Mouse (Mus musculus) stomach, postnatal 0 days (tissue): ENCODE measurements around the gene Trim26. TPM values are rescaled to one million over a fixed set of nuclear protein-coding genes. Genes with fewer than 3 reads are reported as not detected.
"Not testable (repeated sequence)": the region's sequence is repeated elsewhere in the genome, so short reads cannot be mapped to it uniquely, and the experiment has no call there.

Experiments
- ATAC-seq: fragments of 200-750 bp; cut with Nextera tagmentation; 2 replicates; pipeline ENCODE4 v1.8.0; 2017; ENCODE audit not compliant: low FRiP score, low TSS enrichment
- DNase-seq: peaks from one replicate; pipeline ENCODE4 v3.0.0-alpha.2; 2016; ENCODE audit warnings: low spot score
- H3K27ac ChIP-seq: fragments of 300-500 bp; sonication (generic); replicated peaks from 2 replicates; pipeline ENCODE4 v1.5.1; 2014; ENCODE audit warnings: mild to moderate bottlenecking, control low read depth
- H3K27me3 ChIP-seq: fragments of 300-500 bp; sonication (generic); 2 replicates; pipeline ENCODE4 v1.6.1; 2014; ENCODE audit warnings: low read length; ENCODE audit not compliant: control insufficient read depth, insufficient read depth
- H3K36me3 ChIP-seq: fragments of 300-500 bp; sonication (generic); 2 replicates; pipeline ENCODE4 v1.6.1; 2014; ENCODE audit warnings: low read length, mixed read lengths; ENCODE audit not compliant: control insufficient read depth, insufficient read depth
- H3K4me1 ChIP-seq: fragments of 300-500 bp; sonication (generic); replicated peaks from 2 replicates; pipeline ENCODE4 v1.6.1; 2014; ENCODE audit warnings: antibody characterized with exemption; ENCODE audit not compliant: control insufficient read depth, insufficient read depth
- H3K4me2 ChIP-seq: fragments of 300-500 bp; sonication (generic); replicated peaks from 2 replicates; pipeline ENCODE4 v1.6.1; 2014; ENCODE audit warnings: low read depth, mild to moderate bottlenecking, control low read depth, moderate library complexity
- H3K4me3 ChIP-seq: fragments of 300-500 bp; sonication (generic); 2 replicates; pipeline ENCODE4 v1.5.1; 2014; ENCODE audit warnings: low read depth, low read length, control low read depth
- H3K9ac ChIP-seq: fragments of 300-500 bp; sonication (generic); 2 replicates; pipeline ENCODE4 v1.6.1; 2014; ENCODE audit warnings: mild to moderate bottlenecking, low read length, control low read depth, mixed read lengths
- H3K9me3 ChIP-seq: fragments of 300-500 bp; sonication (generic); 2 replicates; pipeline ENCODE4 v1.6.1; 2016; ENCODE audit warnings: low read length; ENCODE audit not compliant: control insufficient read depth
- CTCF ChIP-seq: IDR thresholded peaks from 2 replicates; pipeline ENCODE4 v1.5.1; 2016; ENCODE audit warnings: antibody characterized with exemption, low read depth, mild to moderate bottlenecking, moderate library complexity
- EP300 ChIP-seq: optimal IDR thresholded peaks from 2 replicates; pipeline ENCODE3; 2016; ENCODE audit warnings: antibody characterized with exemption
- WGBS: fragments of 180-500 bp; shearing (Covaris S2); extraction: QIAGEN DNeasy Blood & Tissue Kit; methylation state at CpG from one replicate; pipeline ENCODE4 v1.1.7; 2014; 5-methylcytosine and 5-hydroxymethylcytosine counted together
- polyA plus RNA-seq: library from polyadenylated mRNA; unstranded; fragments of >200 nt; fragmentation: Nextera tagmentation; extraction: Ambion mirVana; gene quantifications from 2 replicates; pipeline ENCODE4 v1.2.1, GENCODE M21; 2015

The Trim26 gene
- polyA plus RNA-seq, 1 experiment from 2014 or later: 22.9 TPM

DNA sequence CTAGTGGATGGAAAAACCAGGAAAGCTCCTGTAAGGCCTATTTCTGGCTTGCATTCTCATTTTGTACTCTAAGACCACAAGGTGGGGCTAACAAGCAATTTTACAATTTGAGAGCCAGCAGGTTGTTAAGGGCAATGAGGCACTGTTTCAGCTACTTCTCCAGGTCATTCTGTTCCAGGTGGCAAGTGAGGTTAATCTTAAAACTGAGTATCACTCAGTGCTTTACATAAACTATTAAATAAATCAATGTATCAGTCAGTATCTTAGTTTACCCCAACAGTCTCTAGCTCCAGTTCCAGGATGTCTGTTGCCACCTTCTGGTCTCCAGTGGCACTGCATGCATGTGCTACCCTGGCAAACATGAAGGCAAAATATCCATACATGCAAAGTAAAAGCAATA lies 12.9 kb upstream of the Trim26 start:
- TF ChIP-seq CTCF (peak; percentile 83), EP300 (no peak)
- Histone ChIP-seq H3K9me3 (no peaks in the 10 kb centered on the region), H3K4me1 (no peaks in the 10 kb centered on the region), H3K4me2 (no peak overlapping the region), H3K36me3 (no peaks in the 10 kb centered on the region), H3K4me3 (no peak overlapping the region), H3K9ac (no peak overlapping the region), H3K27me3 (no peaks in the 10 kb centered on the region), H3K27ac (no peak overlapping the region)
- peak; percentile 72 for DNase-seq
- peak; percentile 17; the same call in 1 of the 2 replicates for ATAC-seq

DNA sequence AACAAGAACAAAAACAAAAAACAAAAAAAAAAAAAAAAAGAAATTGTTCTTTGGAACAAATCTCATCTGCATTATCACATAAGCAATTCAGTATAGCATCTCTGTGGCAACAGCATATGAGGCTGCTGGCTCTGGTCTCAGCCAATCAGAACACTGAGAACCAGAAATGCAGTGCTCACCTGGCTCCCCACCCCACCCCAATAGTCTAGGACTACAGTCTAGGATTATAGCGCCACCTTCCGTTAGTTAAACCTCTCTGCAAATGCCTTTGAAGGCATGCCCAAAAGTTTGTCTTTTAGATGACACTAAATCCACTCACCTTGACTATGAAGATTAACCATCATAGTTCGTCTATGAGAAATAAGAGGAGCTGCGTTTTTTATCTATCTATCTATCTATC lies 11.4 kb upstream of the Trim26 start:
- ATAC-seq (peak; percentile 60; the same call in 1 of the 2 replicates), DNase-seq (no peak)
- Histone ChIP-seq H3K27me3 (no peaks in the 10 kb centered on the region), H3K4me1 (no peaks in the 10 kb centered on the region), H3K9ac (no peak overlapping the region), H3K4me3 (no peak overlapping the region), H3K4me2 (no peak overlapping the region), H3K27ac (no peak overlapping the region), H3K36me3 (no peaks in the 10 kb centered on the region), H3K9me3 (no peaks in the 10 kb centered on the region)
- no peak for TF ChIP-seq EP300
- TF ChIP-seq CTCF: peak; percentile 56
- 25% methylated on average over 4 of the region's 4 CpGs for WGBS

DNA sequence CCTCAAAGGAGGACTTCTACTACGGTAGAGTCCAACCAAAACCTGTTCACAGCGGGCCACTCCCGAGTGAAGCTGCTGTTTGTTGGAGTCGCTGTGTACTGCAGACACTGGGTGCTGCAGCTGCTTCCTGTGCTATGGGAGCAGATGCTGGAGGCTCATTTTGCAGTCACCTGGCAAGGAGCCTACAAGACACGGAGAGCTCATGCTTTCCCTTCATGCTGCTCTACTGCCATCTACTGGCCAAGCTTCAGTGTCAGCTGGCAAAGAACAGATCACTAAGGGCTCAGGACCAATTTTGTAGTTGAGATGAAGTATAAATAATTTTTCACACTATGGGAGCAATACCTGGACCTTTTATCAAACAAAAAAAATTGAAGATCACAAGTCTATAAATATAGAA lies 10.9 kb upstream of the Trim26 start:
- not testable (repeated sequence) for H3K36me3 ChIP-seq, H3K9ac ChIP-seq, H3K27me3 ChIP-seq, H3K4me1 ChIP-seq, H3K9me3 ChIP-seq, H3K27ac ChIP-seq, H3K4me2 ChIP-seq, H3K4me3 ChIP-seq
- peak; percentile 82 for DNase-seq
- peak; percentile 85 for ATAC-seq
- peak; percentile 85 for TF ChIP-seq CTCF
- WGBS: 7% methylated on average over 5 of the region's 5 CpGs

- 81% methylated on average over 2 of the region's 2 CpGs for WGBS
- Histone ChIP-seq H3K4me3 (no peak overlapping the region), H3K36me3 (no peaks in the 10 kb centered on the region), H3K9ac (no peak overlapping the region), H3K27me3 (no peaks in the 10 kb centered on the region), H3K27ac (no peak overlapping the region), H3K4me2 (no peak overlapping the region), H3K4me1 (no peaks in the 10 kb centered on the region), H3K9me3 (no peaks in the 10 kb centered on the region)
- ATAC-seq: no peak
- no peak for TF ChIP-seq EP300
- TF ChIP-seq CTCF: no peak
- no peak for DNase-seq
These were observed 8.4 kb upstream of the Trim26 start for GRCm38 (mm10) chr17:36828488-36828887.

DNA sequence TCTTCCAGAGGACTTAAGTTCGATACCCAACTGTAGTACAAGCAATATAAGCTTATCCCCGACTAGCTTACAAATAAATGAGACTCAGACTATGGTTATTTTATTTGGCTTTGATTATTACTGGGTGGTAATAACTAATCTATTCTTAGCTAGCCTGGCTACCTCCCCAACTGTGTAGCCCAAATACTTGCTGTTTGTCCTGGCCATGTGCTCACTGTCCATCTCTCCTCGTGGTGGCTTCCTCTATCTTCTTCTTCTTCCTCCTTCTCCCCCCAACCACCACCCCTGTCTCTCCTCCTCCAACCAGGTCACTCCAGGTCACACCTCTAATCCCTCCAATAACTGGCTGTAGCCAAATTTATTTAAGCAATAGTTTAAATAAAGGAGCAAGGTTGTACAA lies 6.5 kb upstream of the Trim26 start:
- ATAC-seq (no peak), DNase-seq (no peak)
- Histone ChIP-seq H3K9me3 (no peaks in the 10 kb centered on the region), H3K27ac (no peak overlapping the region), H3K4me1 (no peaks in the 10 kb centered on the region), H3K27me3 (no peaks in the 10 kb centered on the region), H3K4me2 (no peak overlapping the region), H3K9ac (no peak overlapping the region), H3K36me3 (no peaks in the 10 kb centered on the region), H3K4me3 (no peak overlapping the region)
- no peak for TF ChIP-seq CTCF
- no peak for TF ChIP-seq EP300
- WGBS: 73% methylated on average over 3 of the region's 3 CpGs

GRCm38 (mm10) chr17:36832694-36833093 lies 4.2 kb upstream of the Trim26 start:
- TF ChIP-seq CTCF (no peak), EP300 (no peak)
- no peaks in the 10 kb centered on the region for H3K27me3 ChIP-seq
- no peak overlapping the region for H3K4me2 ChIP-seq
- H3K4me3 ChIP-seq: no peak overlapping the region
- no peak overlapping the region for H3K9ac ChIP-seq
- H3K36me3 ChIP-seq: no peaks in the 10 kb centered on the region
- H3K4me1 ChIP-seq: no peaks in the 10 kb centered on the region
- H3K9me3 ChIP-seq: no peaks in the 10 kb centered on the region
- ATAC-seq (no peak), DNase-seq (no peak)
- 53% methylated on average over 4 of the region's 4 CpGs for WGBS
- no peak overlapping the region for H3K27ac ChIP-seq
